10 mouse cellular contexts compared by ENCODE assay signal in genomic region chr19:36090781-36091180, GRCm38 (mm10). TPM values are rescaled to one million over a fixed set of nuclear protein-coding genes. Genes with fewer than 3 reads are reported as not detected.
DNase-seq lines count a peak whose midpoint lies in the region; ATAC-seq and TF ChIP-seq lines count a peak whose summit lies in the region.
"Had no signal": no experiment of that assay in that cellular context is flagged by ENCODE, and none has a peak within 500 bp of the region (broad histone marks: within the 10 kb centered on the region; RNA-seq: fewer than 3 reads in every experiment).

No protein-coding gene starts in this region.

- H3K9ac ChIP-seq in stomach, postnatal 0 days (ENCODE audit: low read length), result no peak overlapping the region

- H3K9me3 ChIP-seq in heart, embryonic 10.5 days, result no peaks in the 10 kb centered on the region
- H3K9me3 ChIP-seq in stomach, postnatal 0 days (ENCODE audit: control insufficient read depth, low read length), result no peaks in the 10 kb centered on the region

- peaks cover 58% of the 10 kb centered on the region for H3K36me3 ChIP-seq in heart, embryonic 10.5 days
- peaks cover 6% of the 10 kb centered on the region for H3K36me3 ChIP-seq in stomach, postnatal 0 days (ENCODE audit: control insufficient read depth, insufficient read depth, low read length)

- 44% methylated on average over 5 of the region's 5 CpGs for WGBS in heart, embryonic 10.5 days
- 38% methylated on average over 5 of the region's 5 CpGs for WGBS in stomach, postnatal 0 days

- H3K4me3 ChIP-seq in heart, embryonic 10.5 days, result no peak overlapping the region
- no peak overlapping the region for H3K4me3 ChIP-seq in stomach, postnatal 0 days (ENCODE audit: low read depth, low read length)

- no peak overlapping the region for H3K4me2 ChIP-seq in stomach, postnatal 0 days (replicated peaks; ENCODE audit: low read depth)

- DNase-seq in heart, adult 8-10 months (ENCODE audit: low spot score), result peak; percentile 13
- no peak for DNase-seq in heart, embryonic 10.5 days (ENCODE audit: low spot score)
- DNase-seq in thymus, postnatal 0 days (ENCODE audit: low spot score), result peak; percentile 49
- DNase-seq in thymus, postnatal 4 days, result no peak
- DNase-seq in embryo, embryonic 11.5 days (ENCODE audit: low read depth, low spot score), result peak; percentile 29
- DNase-seq in stomach, postnatal 0 days (ENCODE audit: low spot score), result no peak
- DNase-seq in ovary, postnatal 36 days (ENCODE audit: low spot score), result no peak
- no peak for DNase-seq in heart, postnatal 4 days
- DNase-seq: cerebellum, adult 11-12 months had no signal

- no peaks in the 10 kb centered on the region for H3K27me3 ChIP-seq in heart, embryonic 10.5 days (ENCODE audit: insufficient read depth, poor library complexity, severe bottlenecking)
- H3K27me3 ChIP-seq in stomach, postnatal 0 days (ENCODE audit: control insufficient read depth, insufficient read depth, low read length), result no peaks in the 10 kb centered on the region

- no peaks in the 10 kb centered on the region for H3K4me1 ChIP-seq in heart, embryonic 10.5 days
- H3K4me1 ChIP-seq in stomach, postnatal 0 days (replicated peaks; ENCODE audit: control insufficient read depth, insufficient read depth), result no peaks in the 10 kb centered on the region

- TF ChIP-seq CTCF in stomach, postnatal 0 days (IDR thresholded peaks at IDR 0.05; ENCODE audit: low read depth), result peak; percentile 78

- ATAC-seq in stomach, postnatal 0 days (ENCODE audit: low FRiP score, low TSS enrichment), result no peak

- H3K27ac ChIP-seq in heart, embryonic 10.5 days, result no peak overlapping the region
- H3K27ac ChIP-seq in stomach, postnatal 0 days (replicated peaks), result no peak overlapping the region

- TF ChIP-seq EP300 in stomach, postnatal 0 days (optimal IDR thresholded peaks at IDR 0.05), result no peak

RNA-seq across cellular contexts. Expression of gene Rpp30, which starts 7.3 kb away (rescaled TPM):
- 10 to 100 TPM; 12.7 to 16.2 (median 15.0) TPM for total RNA-seq in heart, adult 8-10 months (2022)
- 61.1 and 72.2 TPM in 2 replicates for polyA plus RNA-seq in heart, embryonic 10.5 days (2016; fragmentation: Nextera tagmentation; extraction: Ambion mirVana)
- 92.1 and 92.3 TPM in 2 replicates for polyA plus RNA-seq in thymus, postnatal 0 days (2015; fragmentation: Nextera tagmentation; extraction: Ambion mirVana)
- 34.4 and 36.6 TPM in 2 replicates for polyA plus RNA-seq in stomach, postnatal 0 days (2015; fragmentation: Nextera tagmentation; extraction: Ambion mirVana)
- 10 to 100 TPM; 17.5 to 21.3 TPM for total RNA-seq in heart, postnatal 4 days (2021)

RNA-seq across cellular contexts. Expression of gene Ankrd1, which starts 29.1 kb away (rescaled TPM):
- total RNA-seq in heart, adult 8-10 months (2022), result 1,000 to 10,000 TPM in 2 of 4 experiments, 100 to 1,000 TPM in 2; 472 to 1,222 (median 1,005) TPM
- polyA plus RNA-seq in heart, embryonic 10.5 days (2016; fragmentation: Nextera tagmentation; extraction: Ambion mirVana), result 212 and 390 TPM in 2 replicates
- 0.10 and 0.22 TPM in 2 replicates for polyA plus RNA-seq in thymus, postnatal 0 days (2015; fragmentation: Nextera tagmentation; extraction: Ambion mirVana)
- 0.21 and 0.22 TPM in 2 replicates for polyA plus RNA-seq in stomach, postnatal 0 days (2015; fragmentation: Nextera tagmentation; extraction: Ambion mirVana)
- total RNA-seq in heart, postnatal 4 days (2021), result 1,000 to 10,000 TPM; 1,138 to 1,271 TPM
- total RNA-seq: layer of hippocampus, postnatal 14 days had no signal

RNA-seq across cellular contexts. Expression of gene Htr7, which starts 33.5 kb away (rescaled TPM):
- total RNA-seq in heart, adult 8-10 months (2022), result under 1 TPM; 0.37 to 0.47 (median 0.39) TPM
- polyA plus RNA-seq in heart, embryonic 10.5 days (2016; fragmentation: Nextera tagmentation; extraction: Ambion mirVana), result not detected in 2 replicates
- polyA plus RNA-seq in thymus, postnatal 0 days (2015; fragmentation: Nextera tagmentation; extraction: Ambion mirVana), result 3.0 and 3.2 TPM in 2 replicates
- polyA plus RNA-seq in stomach, postnatal 0 days (2015; fragmentation: Nextera tagmentation; extraction: Ambion mirVana), result 0.02 and 0.06 TPM in 2 replicates
- total RNA-seq in heart, postnatal 4 days (2021), result under 1 TPM; 0.14 to 0.25 TPM

Comparison
In these comparisons a context has a peak if more than half of its experiments do, and no peak if none do; other contexts are left out.
1. DNase-seq: peak in heart, adult 8-10 months (single experiment), thymus, postnatal 0 days (single experiment) and embryo, embryonic 11.5 days (single experiment); none in heart, embryonic 10.5 days (single experiment), thymus, postnatal 4 days (single experiment), stomach, postnatal 0 days (single experiment), ovary, postnatal 36 days (single experiment) and heart, postnatal 4 days (single experiment).
2. RNA of gene Ankrd1, which starts 29.1 kb away (polyA plus RNA-seq): 212 to 390 TPM in heart, embryonic 10.5 days; 0.10 to 0.22 TPM in thymus, postnatal 0 days and 0.21 to 0.22 TPM in stomach, postnatal 0 days; every median in the first group is over 100 times any median in the second.